Mouse (Mus musculus) CD8-positive naive resting alpha-beta T cell, adult 2 months (primary cell): ENCODE data around the gene March6.

Experiments
- DNase-seq, 2 experiments: peaks; one replicate each; pipeline ENCODE4 v3.0.0; 2022; ENCODE audit warnings: low read depth in 2 of 2, low spot score in 2 of 2

The March6 gene

GRCm38 (mm10) chr15:31511795-31512194 is 19.1 kb downstream of the March6 start:
- no peak for DNase-seq

GRCm38 (mm10) chr15:31511406-31511771 is 19.5 kb downstream of the March6 start:
- no peak for DNase-seq

- no peak for DNase-seq
Measured at GRCm38 (mm10) chr15:31510477-31511405, 20.1 kb downstream of the March6 start.

GRCm38 (mm10) chr15:31505082-31505481 is 25.8 kb downstream of the March6 start:
- no peak for DNase-seq

GRCm38 (mm10) chr15:31503447-31503846 is 27.4 kb downstream of the March6 start:
- no peak for DNase-seq

DNA sequence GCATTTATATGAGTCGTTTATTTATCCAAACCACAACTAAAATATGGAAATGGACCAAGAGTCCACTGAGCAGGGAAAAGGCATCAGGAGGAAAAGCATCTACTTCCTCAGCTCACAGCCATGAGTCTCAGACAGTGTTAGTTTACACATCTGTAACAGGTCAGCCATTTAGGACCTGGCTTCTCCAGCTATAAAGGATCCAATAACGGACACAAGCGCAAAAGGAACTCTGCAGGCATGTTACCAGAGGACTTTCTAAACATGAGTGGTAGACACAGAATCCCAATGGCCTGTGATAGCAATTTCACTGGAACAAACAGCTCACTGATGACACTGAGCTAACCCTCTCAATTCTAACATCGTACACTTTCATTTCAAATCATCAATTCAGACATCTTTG is 27.9 kb downstream of the March6 start:
- DNase-seq, result no peak

DNA sequence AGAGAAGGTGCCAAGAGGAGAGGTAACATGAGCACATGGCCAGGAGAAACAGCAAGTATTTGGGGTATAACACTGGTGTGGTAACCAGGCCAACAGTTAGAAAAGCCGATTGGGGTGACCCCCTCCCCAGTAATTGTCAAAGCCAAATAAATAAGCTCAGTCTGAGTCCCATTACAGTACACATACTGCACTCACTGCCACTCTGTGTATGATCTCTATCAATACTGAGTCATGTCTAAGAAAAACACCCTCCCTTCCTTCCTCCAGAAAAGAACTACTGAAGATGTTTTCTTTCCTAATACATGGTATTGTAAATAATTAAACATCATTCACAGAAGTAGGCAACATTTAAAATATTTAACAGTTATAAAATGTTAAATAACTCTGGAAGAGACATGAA is 28.5 kb downstream of the March6 start:
- no peak for DNase-seq

DNA sequence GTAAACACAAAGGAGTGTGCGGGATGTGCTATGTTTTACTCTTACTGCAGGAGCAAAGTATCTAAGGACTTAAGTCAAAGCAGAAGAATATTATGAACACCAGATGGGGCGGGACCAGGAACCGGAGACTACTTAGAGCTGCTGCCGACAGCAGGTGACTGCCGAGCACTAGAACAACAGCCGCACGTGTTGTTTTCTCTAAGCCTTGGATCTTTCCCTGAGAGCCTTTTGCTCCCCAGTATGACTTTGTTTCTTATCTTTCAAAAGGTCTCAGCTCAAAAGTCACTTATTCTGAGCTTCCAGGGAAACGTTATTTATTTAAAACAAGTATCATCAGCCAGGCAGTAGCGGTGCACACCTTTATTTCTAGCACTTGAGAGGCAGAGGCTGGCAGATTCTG is 36.0 kb downstream of the March6 start:
- no peak for DNase-seq

DNA sequence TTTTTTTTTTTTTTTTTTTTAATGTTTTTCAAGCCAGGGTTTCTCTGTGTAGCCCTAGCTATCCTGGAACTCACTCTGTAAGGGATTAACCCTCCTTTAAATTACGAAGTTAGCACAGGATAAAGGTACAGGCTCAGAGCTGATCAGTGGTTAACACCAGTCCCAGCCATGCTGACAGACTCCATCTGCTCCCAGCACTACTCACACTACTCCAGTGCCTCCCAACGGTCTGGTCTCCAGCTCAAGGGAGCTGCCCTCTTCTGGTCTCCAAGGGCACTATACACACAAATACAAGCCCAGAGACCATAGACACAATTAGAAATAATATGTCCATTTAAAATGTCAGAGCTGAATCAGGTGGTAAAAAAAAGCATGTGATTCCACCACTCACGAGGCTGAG is 36.5 kb downstream of the March6 start:
- no peak for DNase-seq

- DNase-seq, result no peak
Measured at GRCm38 (mm10) chr15:31487407-31487806, 43.4 kb downstream of the March6 start.

DNA sequence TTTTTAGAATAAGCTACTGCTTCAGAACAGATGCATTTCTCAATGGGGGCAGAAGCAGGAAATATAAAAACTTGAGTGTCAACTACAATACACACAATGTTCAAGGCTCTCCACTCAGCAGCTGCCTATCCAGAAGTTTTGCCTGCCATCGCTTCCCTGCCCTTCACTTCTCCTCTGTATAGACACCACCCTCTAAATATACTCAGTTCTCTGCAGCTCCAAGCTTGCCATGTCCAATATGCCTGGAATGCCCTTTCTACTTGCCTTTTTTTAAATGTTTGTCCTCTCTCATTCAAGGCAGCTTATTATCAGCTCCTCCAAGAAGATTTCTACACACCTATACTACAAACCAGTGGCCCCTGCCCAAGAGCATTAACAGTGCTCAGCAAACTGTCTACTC is 54.2 kb downstream of the March6 start:
- DNase-seq, result no peak

GRCm38 (mm10) chr15:31472645-31473574 is 57.9 kb downstream of the March6 start:
- DNase-seq, result no peak

- no peak for DNase-seq
Measured at GRCm38 (mm10) chr15:31471529-31471928, 59.3 kb downstream of the March6 start.

GRCm38 (mm10) chr15:31469497-31469896 is 61.4 kb downstream of the March6 start:
- no peak for DNase-seq

DNA sequence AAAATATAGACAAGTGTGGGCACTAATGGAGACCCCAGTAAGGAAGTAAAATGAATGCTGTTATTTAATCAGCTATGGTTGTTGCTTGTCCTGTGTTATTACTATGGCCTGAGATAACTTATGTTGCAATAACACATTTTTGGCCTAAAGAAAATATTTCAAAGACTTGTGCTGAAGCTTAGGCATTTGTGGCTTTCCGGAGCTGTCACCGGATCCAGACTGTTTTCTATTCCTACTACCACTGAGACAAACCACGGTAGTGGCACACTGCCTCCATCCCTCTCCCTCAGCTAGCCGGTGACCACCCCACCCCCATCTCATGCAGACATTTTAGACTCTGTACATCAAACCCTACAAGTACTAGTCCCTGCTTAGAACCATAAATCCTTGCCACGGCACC is 62.0 kb downstream of the March6 start:
- DNase-seq, result no peak

- no peak for DNase-seq
Measured at GRCm38 (mm10) chr15:31466749-31467148, 64.1 kb downstream of the March6 start.

DNA sequence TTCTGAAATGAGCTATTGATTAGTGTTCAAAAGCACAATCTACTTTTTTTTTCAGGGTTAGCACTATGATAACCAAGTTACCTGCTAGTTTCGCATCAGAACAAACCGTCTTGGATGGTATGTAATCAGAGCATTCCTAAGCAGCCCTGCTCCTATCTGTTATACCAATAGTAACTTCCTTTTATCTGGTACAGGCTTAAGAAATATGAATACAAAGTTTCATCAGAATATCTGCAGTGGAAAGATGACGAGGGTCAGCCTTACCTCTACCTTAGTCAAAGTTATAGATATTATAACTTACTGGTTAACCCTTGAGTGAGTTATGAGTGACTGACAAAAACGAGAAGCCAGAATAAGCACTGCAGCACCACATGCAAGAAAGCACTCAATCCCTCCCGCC is 64.6 kb downstream of the March6 start:
- no peak for DNase-seq

GRCm38 (mm10) chr15:31465806-31466205 is 65.0 kb downstream of the March6 start:
- DNase-seq, result no peak

- DNase-seq, result no peak
Measured at GRCm38 (mm10) chr15:31460571-31460970, 70.3 kb downstream of the March6 start.

DNA sequence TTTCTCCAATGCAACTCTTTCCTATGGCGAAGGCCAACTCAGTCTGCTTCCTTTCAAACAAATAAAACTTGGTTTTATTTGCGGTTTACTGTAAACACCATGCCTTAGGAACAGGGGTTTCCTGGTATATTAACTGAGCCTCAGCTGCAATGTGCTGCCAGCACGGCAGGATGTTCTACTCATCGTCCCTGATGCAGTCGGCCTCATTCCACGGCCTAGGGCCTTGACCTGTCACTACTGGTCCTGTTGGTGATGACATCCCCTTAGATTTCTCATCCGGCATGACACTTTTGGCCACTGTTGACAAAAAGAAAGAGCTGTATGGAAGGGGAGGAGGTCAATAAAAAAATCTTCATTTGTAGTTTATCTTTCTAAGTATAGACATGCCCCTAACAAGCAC is 72.8 kb downstream of the March6 start:
- DNase-seq, result no peak

DNA sequence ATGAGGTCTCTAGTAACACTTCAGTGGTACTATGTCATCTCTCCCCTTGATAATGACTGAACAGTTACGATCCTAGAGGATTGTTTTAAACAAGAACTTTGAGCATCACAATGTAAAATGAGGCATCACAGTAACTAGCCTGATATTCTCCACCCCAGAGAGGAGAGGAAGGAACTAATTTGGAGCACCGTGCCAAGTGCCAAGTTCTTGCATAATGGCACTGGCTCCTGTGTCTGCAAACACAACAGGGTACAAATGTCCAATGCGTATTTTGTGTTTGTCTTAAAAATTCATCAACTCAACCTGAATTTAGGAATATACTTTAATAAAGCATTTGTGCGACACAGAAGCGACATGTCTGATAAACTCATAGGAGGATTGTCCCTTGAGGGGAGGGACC is 74.5 kb downstream of the March6 start:
- no peak for DNase-seq

- DNase-seq, result no peak
Measured at GRCm38 (mm10) chr15:31454861-31455295, 76.0 kb downstream of the March6 start.
